Mouse (Mus musculus) neural tube, embryonic 14.5 days (tissue): ENCODE results near the gene Ino80. TPM values are rescaled to one million over a fixed set of nuclear protein-coding genes. Genes with fewer than 3 reads are reported as not detected.

Source experiments
- ATAC-seq: fragments of 200-750 bp; cut with Nextera tagmentation; 2 replicates; pipeline ENCODE4 v1.8.0; 2017; ENCODE audit warnings: low read depth, mild to moderate bottlenecking, moderate TSS enrichment, moderate library complexity
- H3K27ac ChIP-seq: fragments of 300-500 bp; sonication (generic); 2 replicates; pipeline ENCODE4 v1.5.1; 2014; ENCODE audit warnings: low read depth, mild to moderate bottlenecking, control low read depth, low read length, moderate library complexity, mixed read lengths
- H3K27me3 ChIP-seq: fragments of 300-500 bp; sonication (generic); 2 replicates; pipeline ENCODE4 v1.6.1; 2014; ENCODE audit warnings: low read length; ENCODE audit not compliant: control insufficient read depth, insufficient read depth
- H3K36me3 ChIP-seq: fragments of 300-500 bp; sonication (generic); 2 replicates; pipeline ENCODE4 v1.6.1; 2014; ENCODE audit warnings: low read length, mixed read lengths; ENCODE audit not compliant: control insufficient read depth, insufficient read depth
- H3K4me1 ChIP-seq: fragments of 300-500 bp; sonication (generic); 2 replicates; pipeline ENCODE4 v1.6.1; 2014; ENCODE audit warnings: low read length; ENCODE audit not compliant: control insufficient read depth, insufficient read depth
- H3K4me2 ChIP-seq: fragments of 300-500 bp; sonication (generic); 2 replicates; pipeline ENCODE4 v1.6.1; 2014; ENCODE audit warnings: mild to moderate bottlenecking, low read depth, low read length, control low read depth
- H3K4me3 ChIP-seq: fragments of 300-500 bp; sonication (generic); 2 replicates; pipeline ENCODE4 v1.5.1; 2014; ENCODE audit warnings: low read depth, low read length, control low read depth, mixed read lengths
- H3K9ac ChIP-seq: fragments of 300-500 bp; sonication (generic); replicated peaks from 2 replicates; pipeline ENCODE4 v1.6.1; 2014; ENCODE audit warnings: low read depth, mild to moderate bottlenecking, control low read depth, low read length, mixed read lengths
- H3K9me3 ChIP-seq: fragments of 300-500 bp; sonication (generic); 2 replicates; pipeline ENCODE4 v1.6.1; 2016; ENCODE audit warnings: low read length; ENCODE audit not compliant: control insufficient read depth
- WGBS: fragments of 180-500 bp; shearing (Covaris S2); extraction: QIAGEN DNeasy Blood & Tissue Kit; methylation state at CpG from one replicate; pipeline ENCODE4 v1.1.7; 2014; 5-methylcytosine and 5-hydroxymethylcytosine counted together
- polyA plus RNA-seq: library from polyadenylated mRNA; unstranded; fragments of >200 nt; fragmentation: Nextera tagmentation; extraction: Ambion mirVana; gene quantifications from 2 replicates; pipeline ENCODE4 v1.2.1, GENCODE M21; 2014

The Ino80 gene
- polyA plus RNA-seq, 1 experiment from 2014 or later, result 5.9 TPM

- H3K4me3 ChIP-seq, result no peak overlapping the region
- H3K4me1 ChIP-seq, result 0 out of 2 replicates have a peak, but pooled peaks cover 4% of the 10 kb centered on the region
- peaks cover 16% of the 10 kb centered on the region for H3K27me3 ChIP-seq
- WGBS, result 76% methylated on average over 7 of the region's 7 CpGs
- H3K36me3 ChIP-seq, result no peaks in the 10 kb centered on the region
- no peak overlapping the region for H3K27ac ChIP-seq
- H3K4me2 ChIP-seq, result no peak overlapping the region
- no peak for ATAC-seq
- no peaks in the 10 kb centered on the region for H3K9me3 ChIP-seq
- no peak overlapping the region for H3K9ac ChIP-seq
Measured at GRCm38 (mm10) chr2:119334964-119335525, 142.4 kb downstream of the Ino80 start.

GRCm38 (mm10) chr2:119334135-119334534, 143.4 kb downstream of the Ino80 start:
- Histone ChIP-seq H3K4me3 (no peak overlapping the region), H3K36me3 (no peaks in the 10 kb centered on the region), H3K9ac (no peak overlapping the region), H3K9me3 (no peaks in the 10 kb centered on the region), H3K4me1 (0 out of 2 replicates have a peak, but pooled peaks cover 5% of the 10 kb centered on the region), H3K4me2 (no peak overlapping the region), H3K27ac (no peak overlapping the region), H3K27me3 (peaks cover 19% of the 10 kb centered on the region)
- 54% methylated on average over 1 of the region's 1 CpGs for WGBS
- ATAC-seq, result no peak

DNA sequence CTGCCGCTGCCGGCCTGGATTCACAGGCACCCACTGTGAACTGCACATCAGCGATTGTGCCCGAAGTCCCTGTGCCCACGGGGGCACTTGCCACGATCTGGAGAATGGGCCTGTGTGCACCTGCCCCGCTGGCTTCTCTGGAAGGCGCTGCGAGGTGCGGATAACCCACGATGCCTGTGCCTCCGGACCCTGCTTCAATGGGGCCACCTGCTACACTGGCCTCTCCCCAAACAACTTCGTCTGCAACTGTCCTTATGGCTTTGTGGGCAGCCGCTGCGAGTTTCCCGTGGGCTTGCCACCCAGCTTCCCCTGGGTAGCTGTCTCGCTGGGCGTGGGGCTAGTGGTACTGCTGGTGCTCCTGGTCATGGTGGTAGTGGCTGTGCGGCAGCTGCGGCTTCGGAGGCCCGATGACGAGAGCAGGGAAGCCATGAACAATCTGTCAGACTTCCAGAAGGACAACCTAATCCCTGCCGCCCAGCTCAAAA, 145.3 kb downstream of the Ino80 start:
- Histone ChIP-seq H3K36me3 (no peaks in the 10 kb centered on the region), H3K9me3 (no peaks in the 10 kb centered on the region), H3K27me3 (peaks cover 35% of the 10 kb centered on the region), H3K27ac (no peak overlapping the region), H3K4me2 (no peak overlapping the region), H3K9ac (no peak overlapping the region), H3K4me3 (no peak overlapping the region), H3K4me1 (peaks cover 9% of the 10 kb centered on the region; the same call in 1 of the 2 replicates)
- no peak for ATAC-seq
- 66% methylated on average over 24 of the region's 24 CpGs for WGBS

DNA sequence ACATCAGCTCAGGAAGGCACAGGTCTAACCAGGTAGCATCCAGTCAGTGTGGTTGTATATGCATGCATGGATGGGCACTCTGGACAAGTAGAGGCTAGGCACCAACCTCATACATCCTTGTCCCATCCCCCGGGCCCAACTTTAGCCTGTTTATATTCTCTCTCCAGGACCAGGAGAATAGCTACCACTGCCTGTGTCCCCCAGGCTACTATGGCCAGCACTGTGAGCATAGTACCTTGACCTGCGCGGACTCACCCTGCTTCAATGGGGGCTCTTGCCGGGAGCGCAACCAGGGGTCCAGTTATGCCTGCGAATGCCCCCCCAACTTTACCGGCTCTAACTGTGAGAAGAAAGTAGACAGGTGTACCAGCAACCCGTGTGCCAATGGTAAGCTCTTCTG, 146.7 kb downstream of the Ino80 start:
- ATAC-seq, result no peak
- 94% methylated on average over 8 of the region's 8 CpGs for WGBS
- no peak overlapping the region for H3K4me2 ChIP-seq
- no peaks in the 10 kb centered on the region for H3K9me3 ChIP-seq
- H3K4me3 ChIP-seq, result no peak overlapping the region
- no peak overlapping the region for H3K27ac ChIP-seq
- H3K27me3 ChIP-seq, result peaks cover 44% of the 10 kb centered on the region
- H3K36me3 ChIP-seq, result no peaks in the 10 kb centered on the region
- H3K4me1 ChIP-seq, result peaks cover 20% of the 10 kb centered on the region; the same call in 1 of the 2 replicates
- no peak overlapping the region for H3K9ac ChIP-seq

DNA sequence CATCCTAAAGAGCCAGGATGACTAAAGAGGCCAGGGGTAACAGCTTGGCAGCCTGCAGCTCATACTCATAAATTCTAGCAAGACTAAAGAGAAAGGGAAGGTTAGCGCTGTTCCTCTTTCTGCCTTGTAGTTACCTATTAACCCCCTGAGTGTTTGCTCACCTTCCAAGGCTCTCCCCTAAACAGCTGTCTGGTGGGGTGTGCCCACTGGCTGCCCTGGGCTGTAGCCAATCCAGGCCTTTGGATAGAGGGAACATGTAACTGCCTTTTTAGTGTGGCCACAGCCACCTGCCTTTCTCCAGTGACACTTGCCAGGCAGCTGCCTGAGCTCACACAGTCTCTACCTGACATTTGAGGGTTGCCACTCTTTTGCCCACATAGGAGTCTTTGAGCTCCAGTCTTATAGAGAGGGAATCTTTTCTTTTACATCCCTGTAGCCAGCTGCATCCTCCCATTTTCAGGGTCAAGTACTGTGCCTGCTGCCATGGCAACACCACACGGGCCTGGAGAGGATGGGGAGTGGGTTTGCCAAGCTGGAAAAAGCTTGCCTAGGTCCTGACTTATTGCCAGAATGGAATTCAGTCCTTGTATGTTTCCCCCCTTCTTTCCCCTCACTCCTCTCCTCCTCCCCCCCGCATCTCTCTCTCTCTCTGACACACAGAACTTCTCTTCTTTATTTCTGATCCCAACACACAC, 148.2 kb downstream of the Ino80 start:
- 40% methylated on average over 3 of the region's 3 CpGs for WGBS
- Histone ChIP-seq H3K9me3 (no peaks in the 10 kb centered on the region), H3K4me2 (no peak overlapping the region), H3K4me1 (peaks cover 31% of the 10 kb centered on the region), H3K4me3 (no peak overlapping the region), H3K9ac (no peak overlapping the region), H3K27me3 (peaks cover 54% of the 10 kb centered on the region), H3K36me3 (no peaks in the 10 kb centered on the region), H3K27ac (no peak overlapping the region)
- peak; percentile 35 for ATAC-seq

DNA sequence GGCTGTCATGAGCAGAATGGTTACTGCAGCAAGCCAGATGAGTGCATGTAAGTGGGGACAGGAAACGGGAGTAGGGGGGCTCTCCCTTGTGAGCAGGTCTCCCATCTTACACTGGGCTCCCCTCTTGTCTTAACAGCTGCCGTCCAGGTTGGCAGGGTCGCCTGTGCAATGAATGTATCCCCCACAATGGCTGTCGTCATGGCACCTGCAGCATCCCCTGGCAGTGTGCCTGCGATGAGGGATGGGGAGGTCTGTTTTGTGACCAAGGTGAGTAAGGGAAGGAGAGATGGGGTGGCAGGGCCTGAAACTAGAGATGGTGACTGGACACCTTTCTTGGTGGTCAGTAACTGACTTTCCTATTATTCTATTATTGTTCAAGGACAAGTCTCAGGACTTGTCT, 148.9 kb downstream of the Ino80 start:
- H3K9me3 ChIP-seq, result no peaks in the 10 kb centered on the region
- ATAC-seq, result no peak
- no peak overlapping the region for H3K9ac ChIP-seq
- H3K27ac ChIP-seq, result no peak overlapping the region
- no peaks in the 10 kb centered on the region for H3K36me3 ChIP-seq
- WGBS, result 35% methylated on average over 5 of the region's 5 CpGs
- H3K4me1 ChIP-seq, result peaks cover 35% of the 10 kb centered on the region
- H3K27me3 ChIP-seq, result peaks cover 58% of the 10 kb centered on the region
- H3K4me3 ChIP-seq, result no peak overlapping the region
- peak overlapping the region; percentile 21; the same call in 1 of the 2 replicates for H3K4me2 ChIP-seq

DNA sequence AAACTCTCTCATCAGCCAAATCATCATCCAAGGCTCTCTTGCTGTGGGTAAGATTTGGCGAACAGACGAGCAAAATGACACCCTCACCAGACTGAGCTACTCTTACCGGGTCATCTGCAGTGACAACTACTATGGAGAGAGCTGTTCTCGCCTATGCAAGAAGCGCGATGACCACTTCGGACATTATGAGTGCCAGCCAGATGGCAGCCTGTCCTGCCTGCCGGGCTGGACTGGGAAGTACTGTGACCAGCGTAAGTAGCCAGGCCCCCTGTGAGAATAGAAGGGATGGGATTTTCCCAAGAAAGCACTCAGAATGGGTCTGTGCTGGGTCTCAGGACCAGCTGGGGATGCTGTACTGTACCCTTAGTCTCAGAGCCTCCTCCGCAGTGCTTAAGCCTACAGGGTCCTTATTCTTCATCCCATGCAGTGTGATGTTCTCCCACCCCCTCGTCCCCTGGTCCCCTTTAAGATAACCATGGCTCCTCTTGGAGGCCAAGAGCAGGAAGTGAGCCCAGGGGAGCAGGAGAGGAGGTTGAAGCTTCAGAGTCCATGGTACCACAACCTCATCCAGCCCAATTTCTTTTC, 149.5 kb downstream of the Ino80 start:
- Histone ChIP-seq H3K4me2 (peak overlapping the region; percentile 83; the same call in 1 of the 2 replicates), H3K27me3 (peaks cover 62% of the 10 kb centered on the region), H3K9ac (no peak overlapping the region), H3K27ac (no peak overlapping the region), H3K9me3 (no peaks in the 10 kb centered on the region), H3K4me1 (peaks cover 35% of the 10 kb centered on the region), H3K4me3 (peak overlapping the region; percentile 42; the same call in 1 of the 2 replicates), H3K36me3 (no peaks in the 10 kb centered on the region)
- 14% methylated on average over 11 of the region's 11 CpGs for WGBS
- ATAC-seq, result no peak

DNA sequence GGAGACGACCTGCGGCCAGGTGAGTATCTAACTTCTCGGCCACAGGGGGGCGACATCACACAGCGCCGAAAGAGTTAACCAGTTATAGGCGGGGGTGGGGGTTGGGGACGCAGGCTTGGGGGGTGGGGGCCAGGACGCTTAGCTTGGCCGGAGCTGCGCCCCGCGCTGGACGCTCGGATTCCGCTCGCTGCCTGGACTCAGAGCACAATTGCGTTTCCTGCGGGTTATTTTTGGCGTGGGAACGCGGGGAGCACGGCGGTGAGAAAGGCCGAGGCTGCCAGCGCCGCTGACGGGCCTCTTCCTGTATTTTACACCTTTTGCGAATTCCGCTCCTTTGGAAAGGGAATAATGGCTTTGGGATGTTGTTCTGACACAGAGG, 150.4 kb downstream of the Ino80 start:
- H3K27ac ChIP-seq, result no peak overlapping the region
- peak overlapping the region; percentile 42; the same call in 1 of the 2 replicates for H3K9ac ChIP-seq
- H3K9me3 ChIP-seq, result no peaks in the 10 kb centered on the region
- H3K27me3 ChIP-seq, result peaks cover 65% of the 10 kb centered on the region
- peak overlapping the region; percentile 42 for H3K4me3 ChIP-seq
- no peak for ATAC-seq
- H3K4me2 ChIP-seq, result peak overlapping the region; percentile 83
- WGBS, result under 1% methylated on average over 30 of the region's 30 CpGs
- H3K36me3 ChIP-seq, result no peaks in the 10 kb centered on the region
- H3K4me1 ChIP-seq, result peaks cover 43% of the 10 kb centered on the region
